Mouse (Mus musculus) MEL (cell line): ENCODE results near the gene Tmem86a. TPM values are rescaled to one million over a fixed set of nuclear protein-coding genes. Genes with fewer than 3 reads are reported as not detected.

Experiments
- DNase-seq: peaks from one replicate; pipeline ENCODE4 v3.0.0; 2011; ENCODE audit warnings: low read depth, low spot score
- H3K27ac ChIP-seq: 2 replicates; pipeline ENCODE4 v1.5.1; 2012; ENCODE audit warnings: low read depth, mild to moderate bottlenecking, control low read depth, low read length, moderate library complexity; ENCODE audit not compliant: control insufficient read depth
- H3K27me3 ChIP-seq, 2 experiments: fragments of 150-350 bp in 1 of 2; sonication (generic) in 1 of 2; 2 replicates each; pipeline ENCODE4 v1.6.1; 2012; ENCODE audit warnings: low read length in 2 of 2, mild to moderate bottlenecking in 2 of 2, improper control_type of control experiment in 1 of 2, moderate library complexity in 1 of 2; ENCODE audit not compliant: insufficient read depth in 2 of 2, control insufficient read depth in 1 of 2
- H3K36me3 ChIP-seq, 2 experiments: 2 replicates each; pipeline ENCODE4 v1.6.1; 2012 to 2014; ENCODE audit warnings: low read length in 2 of 2, improper control_type of control experiment in 1 of 2, inconsistent platforms in 1 of 2, mild to moderate bottlenecking in 1 of 2; ENCODE audit not compliant: insufficient read depth in 2 of 2, control insufficient read depth in 1 of 2
- H3K4me1 ChIP-seq, 2 experiments: fragments of 150-350 bp in 1 of 2; sonication (generic) in 1 of 2; 2 replicates each; pipeline ENCODE4 v1.6.1; 2012; ENCODE audit warnings: low read length in 2 of 2, improper control_type of control experiment in 1 of 2, mild to moderate bottlenecking in 1 of 2; ENCODE audit not compliant: insufficient read depth in 2 of 2, control insufficient read depth in 1 of 2
- H3K4me3 ChIP-seq, 2 experiments: fragments of 150-350 bp in 1 of 2; sonication (generic) in 1 of 2; 2 replicates each; pipeline ENCODE4 v1.5.1; 2012; ENCODE audit warnings: low read depth in 2 of 2, low read length in 2 of 2, mild to moderate bottlenecking in 2 of 2, moderate library complexity in 2 of 2, control low read depth in 1 of 2, improper control_type of control experiment in 1 of 2; ENCODE audit not compliant: control insufficient read depth in 1 of 2, insufficient read depth in 1 of 2
- H3K79me2 ChIP-seq: 2 replicates; pipeline ENCODE4 v1.6.1; 2012; ENCODE audit warnings: mild to moderate bottlenecking, low read length, moderate library complexity; ENCODE audit not compliant: control insufficient read depth, poor library complexity, insufficient read depth
- H3K9ac ChIP-seq: 2 replicates; pipeline ENCODE4 v1.6.1; 2012; ENCODE audit warnings: low read depth, mild to moderate bottlenecking, control low read depth, low read length, moderate library complexity; ENCODE audit not compliant: control insufficient read depth, poor library complexity, severe bottlenecking
- H3K9me3 ChIP-seq: fragments of 150-350 bp; sonication (generic); replicated peaks from 2 replicates; pipeline ENCODE4 v1.6.1; 2012; ENCODE audit warnings: mild to moderate bottlenecking, low read length, improper control_type of control experiment, moderate library complexity; ENCODE audit not compliant: insufficient read depth
- CHD2 ChIP-seq: IDR thresholded peaks from 2 replicates; pipeline ENCODE4 v1.6.1; 2011; ENCODE audit warnings: low read length, improper control_type of control experiment
- E2F4 ChIP-seq: IDR thresholded peaks from 2 replicates; pipeline ENCODE4 v1.6.1; 2011; ENCODE audit warnings: low read depth, low read length, improper control_type of control experiment, borderline replicate concordance
- EP300 ChIP-seq, 2 experiments: IDR thresholded peaks; 2 replicates each; pipeline ENCODE4 v1.6.1; 2011; ENCODE audit warnings: improper control_type of control experiment in 2 of 2, low read length in 2 of 2, low read depth in 1 of 2, mild to moderate bottlenecking in 1 of 2
- ETS1 ChIP-seq: IDR thresholded peaks from 2 replicates; pipeline ENCODE4 v1.6.1; 2012; ENCODE audit warnings: low read depth, mild to moderate bottlenecking, inconsistent platforms, low read length, improper control_type of control experiment, moderate library complexity
- GATA1 ChIP-seq: IDR thresholded peaks from 2 replicates; pipeline ENCODE4 v1.6.1; 2011; ENCODE audit warnings: low read depth, low read length, improper control_type of control experiment
- MAZ ChIP-seq: IDR thresholded peaks from 2 replicates; pipeline ENCODE4 v1.6.1; 2012; ENCODE audit warnings: low read depth, mild to moderate bottlenecking, inconsistent platforms, low read length, improper control_type of control experiment
- MXI1 ChIP-seq: IDR thresholded peaks from 2 replicates; pipeline ENCODE4 v1.6.1; 2011; ENCODE audit warnings: mild to moderate bottlenecking, low read depth, low read length, improper control_type of control experiment
- POLR2A ChIP-seq, 2 experiments: IDR thresholded peaks; 2 replicates each; pipeline ENCODE4 v1.6.1; 2011 to 2012; ENCODE audit warnings: low read length in 2 of 2, mild to moderate bottlenecking in 2 of 2, control low read depth in 1 of 2, improper control_type of control experiment in 1 of 2, low read depth in 1 of 2, moderate library complexity in 1 of 2; ENCODE audit not compliant: control insufficient read depth in 1 of 2, insufficient read depth in 1 of 2, poor library complexity in 1 of 2
- POLR2AphosphoS5 ChIP-seq: IDR thresholded peaks from 2 replicates; pipeline ENCODE4 v1.6.1; 2012; ENCODE audit warnings: low read depth, borderline replicate concordance, mild to moderate bottlenecking, inconsistent platforms, low read length, moderate library complexity, mixed read lengths
- RCOR1 ChIP-seq: IDR thresholded peaks from 2 replicates; pipeline ENCODE4 v1.6.1; 2012; ENCODE audit warnings: low read depth, mild to moderate bottlenecking, inconsistent platforms, low read length, improper control_type of control experiment
- TAL1 ChIP-seq: IDR thresholded peaks from 2 replicates; pipeline ENCODE4 v1.6.1; 2012; ENCODE audit warnings: mild to moderate bottlenecking, inconsistent platforms, low read length, moderate library complexity, mixed read lengths
- USF2 ChIP-seq, 2 experiments: IDR thresholded peaks; 2 replicates each; pipeline ENCODE4 v1.6.1; 2011 to 2012; ENCODE audit warnings: improper control_type of control experiment in 2 of 2, low read length in 2 of 2, borderline replicate concordance in 1 of 2, inconsistent platforms in 1 of 2, low read depth in 1 of 2, mild to moderate bottlenecking in 1 of 2; ENCODE audit not compliant: insufficient read depth in 1 of 2
- ZC3H11A ChIP-seq: IDR thresholded peaks from 2 replicates; pipeline ENCODE4 v1.6.1; 2012; ENCODE audit warnings: low read depth, mild to moderate bottlenecking, inconsistent platforms, low read length, improper control_type of control experiment
- polyA plus RNA-seq, 2 experiments: library from polyadenylated mRNA; stranded (reverse) in 1 of 2; unstranded in 1 of 2; fragments of >175 nt in 1 of 2; fragments of >200 nt in 1 of 2; gene quantifications; 2 replicates each; pipeline versions ENCODE4 v1.2.1 to v1.2.4; 2012; ENCODE audit warnings: low replicate concordance in 2 of 2, low read depth in 1 of 2; ENCODE audit not compliant: insufficient read length in 2 of 2, insufficient read depth in 1 of 2, missing spikeins in 1 of 2
- total RNA-seq: library from RNA; depleted of rRNA; stranded (reverse); fragments of 300-350 nt; gene quantifications from 2 replicates; pipeline ENCODE4 v1.2.3, GENCODE M21; 2012; rRNA removed

Gene Tmem86a
- total and polyA plus RNA-seq, 3 experiments: 0.27 to 0.54 TPM; not detected in 1

GRCm38 (mm10) chr7:47103671-47104414, 53.4 kb downstream of the Tmem86a start:
- Histone ChIP-seq H3K4me3 (no peak overlapping the region), H3K27ac (no peak overlapping the region), H3K9ac (no peak overlapping the region), H3K9me3 (no peaks in the 10 kb centered on the region), H3K79me2 (no peaks in the 10 kb centered on the region), H3K27me3 (peaks cover 0 to 2% of the 10 kb centered on the region in 2 experiments; a peak in 1 of 4 replicates), H3K4me1 (no peaks in the 10 kb centered on the region), H3K36me3 (no peaks in the 10 kb centered on the region)
- peak; percentile 26 for DNase-seq
- TF ChIP-seq E2F4 (no peak), MAZ (no peak), CHD2 (no peak), MXI1 (no peak), TAL1 (no peak), RCOR1 (no peak), ETS1 (no peak), POLR2A (IDR thresholded peaks at IDR 0.05; ENCODE audit: control insufficient read depth in 1 of 2, insufficient read depth in 1 of 2, low read depth in 1 of 2, low read length in 2 of 2, poor library complexity in 1 of 2) (no peak), EP300 (IDR thresholded peaks at IDR 0.05; ENCODE audit: low read depth in 1 of 2, low read length in 2 of 2) (no peak), POLR2AphosphoS5 (no peak), GATA1 (no peak), USF2 (IDR thresholded peaks at IDR 0.05; ENCODE audit: borderline replicate concordance in 1 of 2, insufficient read depth in 1 of 2, low read depth in 1 of 2, low read length in 2 of 2) (no peak), ZC3H11A (no peak)

Other genes starting within 250 kb of the Tmem86a start
- gene Ldha, start 209.1 kb upstream of the Tmem86a start, total RNA-seq: 1,212 and 1,976 TPM in 2 replicates
- 1,000 to 10,000 TPM in 1 of 2 experiments, 100 to 1,000 TPM in 1; 613 to 2,637 TPM for gene Ldha, start 209.1 kb upstream of the Tmem86a start, polyA plus RNA-seq
- not detected in 2 replicates for gene Ldhc, start 189.4 kb upstream of the Tmem86a start, total RNA-seq
- not detected for gene Ldhc, start 189.4 kb upstream of the Tmem86a start, polyA plus RNA-seq
- gene Tsg101, start 130.6 kb upstream of the Tmem86a start, total RNA-seq: 21.3 and 25.3 TPM in 2 replicates
- 10 to 100 TPM in 1 of 2 experiments, not detected in 1; 88.9 TPM for gene Tsg101, start 130.6 kb upstream of the Tmem86a start, polyA plus RNA-seq
- gene Uevld, start 92.1 kb upstream of the Tmem86a start, total RNA-seq: 1.9 and 2.8 TPM in 2 replicates
- 1 to 10 TPM in 1 of 2 experiments, not detected in 1; 5.4 TPM for gene Uevld, start 92.1 kb upstream of the Tmem86a start, polyA plus RNA-seq
- gene Gm9999, start 67.0 kb upstream of the Tmem86a start, total RNA-seq: not detected in 2 replicates
- not detected for gene Gm9999, start 67.0 kb upstream of the Tmem86a start, polyA plus RNA-seq
- 14.9 and 15.1 TPM in 2 replicates for gene Spty2d1, start 42.2 kb upstream of the Tmem86a start, total RNA-seq
- gene Spty2d1, start 42.2 kb upstream of the Tmem86a start, polyA plus RNA-seq: 10 to 100 TPM; 14.4 to 36.9 TPM
- gene Ptpn5, start 83.1 kb downstream of the Tmem86a start, total RNA-seq: not detected in 2 replicates
- gene Ptpn5, start 83.1 kb downstream of the Tmem86a start, polyA plus RNA-seq: under 1 TPM in 1 of 2 experiments, not detected in 1; 0.03 TPM
- gene Mrgpra6, start 154.3 kb downstream of the Tmem86a start, total RNA-seq: not detected in 2 replicates
- not detected for gene Mrgpra6, start 154.3 kb downstream of the Tmem86a start, polyA plus RNA-seq
- not detected in 2 replicates for gene Mrgpra9, start 202.2 kb downstream of the Tmem86a start, total RNA-seq
- gene Mrgpra9, start 202.2 kb downstream of the Tmem86a start, polyA plus RNA-seq: not detected